Mouse (Mus musculus) cortical plate, adult 2 months (tissue): ENCODE data around the gene Omt2a. TPM values are rescaled to one million over a fixed set of nuclear protein-coding genes. Genes with fewer than 3 reads are reported as not detected.
"Not testable (repeated sequence)": the region's sequence is repeated elsewhere in the genome, so short reads cannot be mapped to it uniquely, and the experiment has no call there.

ENCODE experiments used
- H3K27ac ChIP-seq: fragments of 200-500 bp; 2 replicates; pipeline ENCODE4 v1.5.1; 2012; ENCODE audit warnings: low read length, control low read depth, inconsistent platforms; ENCODE audit not compliant: insufficient read depth
- H3K4me1 ChIP-seq: fragments of 200-500 bp; 2 replicates; pipeline ENCODE4 v1.6.1; 2011; ENCODE audit warnings: low read length; ENCODE audit not compliant: control insufficient read depth, insufficient read depth
- H3K4me3 ChIP-seq: fragments of 200-500 bp; 2 replicates; pipeline ENCODE4 v1.5.1; 2011; ENCODE audit warnings: mild to moderate bottlenecking, low read length, control low read depth; ENCODE audit not compliant: insufficient read depth
- CTCF ChIP-seq: fragments of 200-500 bp; IDR thresholded peaks from 2 replicates; pipeline ENCODE4 v1.5.1; 2011; ENCODE audit warnings: mild to moderate bottlenecking, control low read depth, low read length; ENCODE audit not compliant: insufficient read depth; ENCODE audit errors: extremely low read depth
- POLR2A ChIP-seq: fragments of 200-500 bp; IDR thresholded peaks from 2 replicates; pipeline ENCODE4 v1.6.1; 2011; ENCODE audit warnings: mild to moderate bottlenecking, low read length, control low read depth; ENCODE audit not compliant: insufficient read depth; ENCODE audit errors: extremely low read depth
- polyA plus RNA-seq: library from polyadenylated mRNA; depleted of rRNA; stranded (reverse); fragments of >200 nt; gene quantifications from 2 replicates; pipeline ENCODE4 v1.2.3, GENCODE M21; 2012

The Omt2a gene
- polyA plus RNA-seq, 1 experiment = not detected

DNA sequence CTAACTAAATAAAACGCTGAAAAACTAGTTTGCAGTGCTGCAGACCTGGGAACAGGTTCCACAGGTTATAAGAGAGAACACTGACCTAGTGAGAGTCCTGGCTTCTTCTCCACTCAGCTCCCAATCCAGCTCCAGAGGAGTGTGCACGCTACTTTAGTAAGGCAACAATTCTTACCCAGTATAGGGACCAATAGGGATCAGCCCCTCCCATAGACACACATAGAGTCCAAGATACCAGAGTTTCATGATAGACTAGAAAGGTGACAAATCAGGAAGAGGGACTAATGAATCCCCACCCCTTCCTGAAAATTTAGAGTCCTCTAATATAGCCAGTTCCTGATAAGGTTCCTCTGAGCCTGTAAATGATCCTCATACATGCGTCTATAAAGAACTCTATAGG lies 32.4 kb upstream of the Omt2a start:
- no peak for TF ChIP-seq POLR2A
- no peak for TF ChIP-seq CTCF
- Histone ChIP-seq H3K27ac (no peak overlapping the region), H3K4me1 (no peaks in the 10 kb centered on the region), H3K4me3 (no peak overlapping the region)

- H3K4me3 ChIP-seq, H3K4me1 ChIP-seq, H3K27ac ChIP-seq: not testable (repeated sequence)
These were observed 30.6 kb upstream of the Omt2a start for GRCm38 (mm10) chr9:78345235-78345634.

- H3K4me3 ChIP-seq, H3K4me1 ChIP-seq, H3K27ac ChIP-seq: not testable (repeated sequence)
These were observed 28.5 kb upstream of the Omt2a start for GRCm38 (mm10) chr9:78343055-78343454.

GRCm38 (mm10) chr9:78342494-78342893 lies 27.9 kb upstream of the Omt2a start:
- not testable (repeated sequence) for H3K27ac ChIP-seq, H3K4me3 ChIP-seq, H3K4me1 ChIP-seq

DNA sequence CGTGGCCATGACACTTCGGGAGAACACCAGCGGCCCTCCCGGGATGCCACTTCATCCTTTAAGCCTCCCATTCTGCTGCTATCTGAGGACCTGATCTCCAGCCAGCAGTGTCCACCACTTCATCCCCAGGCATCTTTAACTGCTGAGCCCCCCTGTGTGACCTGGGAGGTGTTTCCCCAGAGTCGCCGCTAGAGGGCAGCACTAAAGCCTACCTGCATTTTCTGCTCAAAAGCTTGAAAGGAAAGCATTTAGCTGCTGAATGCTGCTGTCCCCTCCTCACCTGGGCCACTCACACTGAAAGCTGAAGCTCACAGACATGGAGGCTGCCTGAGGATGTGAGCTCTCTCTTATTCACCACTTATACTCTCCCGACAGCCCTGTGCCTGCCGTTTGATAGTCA lies 25.7 kb upstream of the Omt2a start:
- H3K4me1 ChIP-seq, H3K4me3 ChIP-seq, H3K27ac ChIP-seq: not testable (repeated sequence)
- peak; percentile 36; the same call in 1 of the 2 replicates for TF ChIP-seq CTCF

DNA sequence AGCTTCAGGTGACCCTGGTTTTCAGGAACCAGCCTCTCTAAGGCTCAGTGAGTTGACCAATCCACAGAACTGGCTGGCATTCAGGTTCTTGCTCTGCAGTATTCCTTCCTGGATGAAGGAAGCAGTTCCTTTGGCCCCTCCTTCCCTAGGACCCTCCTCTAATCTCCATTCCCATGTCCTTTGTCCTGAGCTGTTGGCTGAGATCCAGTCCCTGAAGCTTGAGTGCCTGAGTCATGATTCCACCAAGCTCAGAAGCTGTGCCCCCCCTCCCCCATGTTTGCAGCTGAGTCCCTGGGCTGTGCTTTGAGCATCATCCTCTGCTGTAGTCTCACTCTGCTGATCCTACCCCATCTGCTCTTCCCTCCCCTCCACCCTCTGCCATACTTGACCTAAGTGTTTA lies 22.5 kb upstream of the Omt2a start:
- not testable (repeated sequence) for H3K4me3 ChIP-seq, H3K27ac ChIP-seq, H3K4me1 ChIP-seq

DNA sequence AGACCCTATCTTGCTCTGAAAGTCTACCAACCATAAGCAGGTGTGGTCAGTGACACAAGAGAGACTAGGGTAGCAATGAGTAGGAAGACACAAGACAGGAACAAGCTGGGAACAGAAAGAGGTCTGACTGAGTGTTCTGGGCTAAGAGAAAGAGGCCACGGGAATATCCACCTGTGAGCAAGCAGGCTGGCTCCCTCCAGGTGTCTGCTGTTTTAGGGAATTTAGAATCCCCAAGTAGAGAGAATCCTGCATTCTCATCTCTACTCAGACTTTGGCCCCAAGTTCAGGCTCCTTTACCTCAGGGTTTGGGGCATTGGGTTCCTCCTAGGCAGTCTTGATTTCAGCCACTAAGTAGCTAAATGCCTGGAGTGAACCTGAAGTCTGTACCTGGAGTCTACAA lies 12.7 kb upstream of the Omt2a start, which contains the start of gene Omt2b:
Gene Omt2b, plus strand, starts transcription at position 301 of the 400 bp plus-strand sequence.
- H3K4me1 ChIP-seq, H3K27ac ChIP-seq, H3K4me3 ChIP-seq: not testable (repeated sequence)

DNA sequence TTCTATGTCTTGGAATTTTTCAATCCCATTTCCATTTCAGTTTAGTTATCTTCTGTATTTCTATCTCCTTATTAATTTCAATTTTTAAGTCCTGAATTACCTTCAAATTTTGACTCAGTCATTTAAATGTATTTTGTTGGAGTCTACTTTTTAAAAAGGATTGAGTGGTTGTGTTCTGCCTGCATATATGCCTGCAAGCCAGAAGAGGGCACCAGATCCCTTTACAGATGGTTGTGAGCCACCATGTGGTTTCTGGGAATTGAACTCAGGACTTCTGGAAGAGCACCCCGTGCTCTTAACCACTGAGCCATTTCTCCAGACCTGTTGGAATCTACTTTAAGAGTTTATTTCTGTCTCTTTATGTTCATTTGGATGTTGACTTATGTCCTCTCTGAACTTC lies 4.9 kb upstream of the Omt2a start:
- TF ChIP-seq CTCF (peak; percentile 30; the same call in 1 of the 2 replicates), POLR2A (no peak)
- H3K4me1 ChIP-seq = no peaks in the 10 kb centered on the region
- H3K4me3 ChIP-seq = no peak overlapping the region
- H3K27ac ChIP-seq = no peak overlapping the region

DNA sequence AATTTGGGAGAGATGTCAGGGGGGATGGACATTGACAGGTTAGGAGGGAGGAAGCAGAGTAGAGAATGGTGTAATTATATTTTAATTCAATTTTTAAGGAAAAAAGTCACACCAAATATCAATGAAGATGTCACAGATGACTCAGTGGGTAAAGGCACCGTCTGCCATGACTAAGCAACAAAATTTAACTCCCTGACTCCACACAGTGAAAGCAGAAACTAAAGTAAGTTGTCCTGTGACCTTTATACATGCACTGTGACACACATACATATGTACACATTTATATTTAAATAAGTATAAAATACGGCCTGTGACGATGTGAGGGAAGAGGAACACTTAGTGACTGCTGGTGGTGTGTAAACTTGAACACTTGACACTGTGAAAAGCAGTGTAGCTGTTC lies 6.5 kb downstream of the Omt2a start:
- H3K4me1 ChIP-seq, H3K4me3 ChIP-seq: not testable (repeated sequence)

DNA sequence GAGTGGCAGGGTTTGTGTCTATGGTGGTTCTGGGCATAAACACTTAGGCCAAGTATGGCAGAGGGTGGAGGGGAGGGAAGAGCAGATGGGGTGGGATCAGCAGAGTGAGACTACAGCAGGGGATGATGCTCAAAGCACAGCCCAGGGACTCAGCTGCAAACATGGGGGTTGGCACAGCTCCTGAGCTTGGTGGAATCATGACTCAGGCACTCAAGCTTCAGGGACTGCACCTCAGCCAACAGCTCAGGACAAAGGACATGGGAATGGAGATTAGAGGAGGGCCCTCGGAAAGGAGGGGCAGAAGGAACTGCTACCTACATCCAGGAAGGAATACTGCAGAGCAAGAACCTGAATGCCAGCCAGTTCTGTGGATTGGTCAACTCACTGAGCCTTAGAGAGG lies 15.5 kb downstream of the Omt2a start:
- not testable (repeated sequence) for H3K4me1 ChIP-seq, H3K4me3 ChIP-seq, H3K27ac ChIP-seq

More for the DNA sequence above, 6.5 kb downstream of the Omt2a start:
- not testable (repeated sequence) for H3K27ac ChIP-seq

DNA sequence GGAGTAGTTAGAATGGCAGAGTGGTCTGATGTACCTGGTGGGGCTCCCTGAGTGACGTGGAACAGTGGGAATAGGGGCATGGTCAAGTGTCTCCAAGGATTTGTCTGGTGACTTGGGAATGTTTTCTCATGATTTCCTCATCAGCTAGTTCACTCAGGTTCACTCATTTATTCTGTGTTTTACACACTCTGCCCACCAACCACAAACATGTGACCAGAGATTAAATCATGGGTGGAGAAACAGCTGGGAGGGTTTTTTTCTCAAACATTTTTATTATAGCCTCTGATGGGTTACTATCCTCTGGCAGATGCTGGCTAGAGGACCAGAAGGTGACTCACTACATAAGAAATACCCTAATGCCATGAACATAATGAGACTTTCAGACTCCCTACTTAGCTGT lies 16.4 kb downstream of the Omt2a start:
- no peak overlapping the region for H3K4me3 ChIP-seq
- TF ChIP-seq CTCF (no peak), POLR2A (no peak)
- no peak overlapping the region for H3K27ac ChIP-seq
- no peaks in the 10 kb centered on the region for H3K4me1 ChIP-seq

GRCm38 (mm10) chr9:78296089-78296488 lies 18.5 kb downstream of the Omt2a start:
- not testable (repeated sequence) for H3K4me1 ChIP-seq, H3K27ac ChIP-seq, H3K4me3 ChIP-seq
- TF ChIP-seq CTCF = peak; percentile 57

DNA sequence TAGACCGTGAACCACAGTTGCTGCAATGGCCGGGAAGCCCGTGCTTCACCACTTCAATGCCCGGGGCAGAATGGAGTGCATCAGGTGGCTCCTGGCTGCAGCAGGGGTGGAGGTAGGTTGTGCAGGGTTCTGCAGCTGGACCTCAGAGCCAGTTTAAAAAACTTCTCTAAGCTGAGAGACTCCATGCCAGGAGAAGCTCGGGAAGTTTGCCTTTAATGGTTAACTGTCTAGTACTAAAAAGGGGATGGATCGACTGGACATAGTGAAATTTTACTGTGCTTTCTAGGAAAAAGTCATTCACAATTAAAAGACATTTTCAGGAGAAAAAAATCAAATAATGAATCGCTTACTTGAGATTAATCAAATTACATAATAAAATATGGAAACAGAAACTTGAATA lies 19.8 kb downstream of the Omt2a start:
- not testable (repeated sequence) for H3K4me3 ChIP-seq, H3K27ac ChIP-seq, H3K4me1 ChIP-seq

GRCm38 (mm10) chr9:78293683-78294082 lies 20.9 kb downstream of the Omt2a start:
- H3K4me1 ChIP-seq = not testable (repeated sequence)

GRCm38 (mm10) chr9:78292462-78292861 lies 22.1 kb downstream of the Omt2a start:
- not testable (repeated sequence) for H3K4me3 ChIP-seq, H3K27ac ChIP-seq, H3K4me1 ChIP-seq

More at GRCm38 (mm10) chr9:78293683-78294082, 20.9 kb downstream of the Omt2a start:
- H3K4me3 ChIP-seq, H3K27ac ChIP-seq: not testable (repeated sequence)

GRCm38 (mm10) chr9:78289723-78290122 lies 24.9 kb downstream of the Omt2a start, which contains the start of gene Gm10639:
TSS of gene Gm10639 (plus strand) at chr9:78289923.
- not testable (repeated sequence) for H3K4me3 ChIP-seq, H3K4me1 ChIP-seq, H3K27ac ChIP-seq
